Mouse (Mus musculus) G1E-ER4 (cell line): ENCODE measurements around the gene Farp2. TPM values are rescaled to one million over a fixed set of nuclear protein-coding genes. Genes with fewer than 3 reads are reported as not detected.

Experiments
- GATA1 ChIP-seq: IDR thresholded peaks from one replicate; pipeline ENCODE4 v1.8.0; 2012; ENCODE audit warnings: low read length, inconsistent platforms
- polyA plus RNA-seq: library from polyadenylated mRNA; stranded (reverse); fragments of >175 nt; gene quantifications from 2 replicates; pipeline ENCODE4 v1.2.3, GENCODE M21; 2012

Gene Farp2
- polyA plus RNA-seq, 1 experiment: 2.2 TPM

- no peak for TF ChIP-seq GATA1
These were observed 31.3 kb downstream of the Farp2 start for GRCm38 (mm10) chr1:93543196-93543595.

GRCm38 (mm10) chr1:93547286-93547685 is 35.4 kb downstream of the Farp2 start:
- no peak for TF ChIP-seq GATA1

GRCm38 (mm10) chr1:93551427-93551826 is 39.5 kb downstream of the Farp2 start:
- TF ChIP-seq GATA1: no peak

- no peak for TF ChIP-seq GATA1
These were observed 51.3 kb downstream of the Farp2 start for GRCm38 (mm10) chr1:93563224-93563623.

- TF ChIP-seq GATA1: no peak
These were observed 51.8 kb downstream of the Farp2 start for GRCm38 (mm10) chr1:93563649-93564048.

- no peak for TF ChIP-seq GATA1
These were observed 52.9 kb downstream of the Farp2 start for GRCm38 (mm10) chr1:93564781-93565180.

- TF ChIP-seq GATA1: no peak
These were observed 55.1 kb downstream of the Farp2 start for GRCm38 (mm10) chr1:93567013-93567412.

GRCm38 (mm10) chr1:93567717-93568497 is 56.0 kb downstream of the Farp2 start:
- TF ChIP-seq GATA1: no peak

- TF ChIP-seq GATA1: no peak
These were observed 65.2 kb downstream of the Farp2 start for GRCm38 (mm10) chr1:93577066-93577465.

- TF ChIP-seq GATA1: no peak
These were observed 66.0 kb downstream of the Farp2 start for GRCm38 (mm10) chr1:93577861-93578260.

- no peak for TF ChIP-seq GATA1
These were observed 69.7 kb downstream of the Farp2 start for GRCm38 (mm10) chr1:93581545-93581944.

- no peak for TF ChIP-seq GATA1
These were observed 76.5 kb downstream of the Farp2 start for GRCm38 (mm10) chr1:93588346-93588745.

- TF ChIP-seq GATA1: no peak
These were observed 82.1 kb downstream of the Farp2 start for GRCm38 (mm10) chr1:93593960-93594359.

GRCm38 (mm10) chr1:93595916-93596315 is 84.0 kb downstream of the Farp2 start:
- TF ChIP-seq GATA1: no peak

- TF ChIP-seq GATA1: no peak
These were observed 91.0 kb downstream of the Farp2 start for GRCm38 (mm10) chr1:93602911-93603310.

- no peak for TF ChIP-seq GATA1
These were observed 92.0 kb downstream of the Farp2 start for GRCm38 (mm10) chr1:93603921-93604320.
